Mouse (Mus musculus): ENCODE data around the gene Ptprj. TPM values are rescaled to one million over a fixed set of nuclear protein-coding genes. Genes with fewer than 3 reads are reported as not detected.

The Ptprj gene
- 8.2 and 9.1 TPM in 2 replicates for polyA plus RNA-seq (2021; fragmentation: Nextera tagmentation)
- long read RNA-seq, experiment 1, partial matches to known transcripts, result 2 of 19 reads
- long read RNA-seq, experiment 1, other reads (novel, unspliced or antisense), result 17 of 19 reads
- long read RNA-seq, experiment 2, partial matches to known transcripts, result 1 of 27 reads
- long read RNA-seq, experiment 2, other reads (novel, unspliced or antisense), result 26 of 27 reads

GRCm38 (mm10) chr2:90580236-90581005, at the start of gene Ptprj:
Ptprj (minus strand) TSS chr2:90580647.

GRCm38 (mm10) chr2:90398633-90399107, 181.8 kb downstream of the Ptprj start, which contains the start of gene Olfr1274-ps:
Olfr1274-ps (plus strand) TSS chr2:90398683.

Other genes starting within 250 kb of the Ptprj start
- not detected in 2 replicates for gene Olfr1274-ps, start 182.0 kb downstream of the Ptprj start, polyA plus RNA-seq (2021; fragmentation: Nextera tagmentation)
- gene Nup160, start 96.6 kb upstream of the Ptprj start, polyA plus RNA-seq (2021; fragmentation: Nextera tagmentation), result 2.2 and 2.3 TPM in 2 replicates
- gene Fnbp4, start 164.7 kb upstream of the Ptprj start, polyA plus RNA-seq (2021; fragmentation: Nextera tagmentation), result 4.6 and 6.5 TPM in 2 replicates
- 0.92 and 1.8 TPM in 2 replicates for gene Agbl2, start 202.1 kb upstream of the Ptprj start, polyA plus RNA-seq (2021; fragmentation: Nextera tagmentation)

Measured in layer of hippocampus, adult 6 months (tissue).